Mouse (Mus musculus) liver (tissue): ENCODE results near the gene Btbd3.
"Not testable (repeated sequence)": the region's sequence is repeated elsewhere in the genome, so short reads cannot be mapped to it uniquely, and the experiment has no call there.

ENCODE experiments used
- DNase-seq: peaks from one replicate; pipeline ENCODE4 v3.0.0-alpha.2; 2020; ENCODE audit warnings: mixed read lengths

The Btbd3 gene

DNA sequence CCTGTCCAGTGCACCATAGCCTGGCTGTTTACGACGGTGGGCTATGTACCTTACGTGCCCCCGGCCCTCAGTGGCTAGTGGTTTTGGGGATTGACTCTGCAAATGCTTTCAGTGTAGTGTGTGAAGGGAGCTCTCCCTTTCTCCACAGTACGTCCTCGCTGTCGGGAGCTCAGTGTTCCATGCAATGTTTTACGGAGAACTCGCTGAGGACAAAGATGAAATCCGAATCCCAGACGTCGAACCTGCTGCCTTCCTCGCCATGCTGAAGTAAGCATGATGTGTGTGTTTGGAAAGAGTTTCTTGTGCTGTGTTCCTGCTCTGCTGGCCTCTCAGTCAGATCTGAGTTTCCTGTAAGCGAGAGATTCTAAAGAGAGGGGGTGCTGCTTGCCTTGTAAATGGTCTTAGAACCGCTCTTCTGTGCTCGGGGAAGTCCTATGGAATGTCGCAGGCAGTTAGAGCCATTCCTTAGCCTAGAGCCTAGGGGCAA is 23.9 kb downstream of the Btbd3 start:
- DNase-seq, result no peak

DNA sequence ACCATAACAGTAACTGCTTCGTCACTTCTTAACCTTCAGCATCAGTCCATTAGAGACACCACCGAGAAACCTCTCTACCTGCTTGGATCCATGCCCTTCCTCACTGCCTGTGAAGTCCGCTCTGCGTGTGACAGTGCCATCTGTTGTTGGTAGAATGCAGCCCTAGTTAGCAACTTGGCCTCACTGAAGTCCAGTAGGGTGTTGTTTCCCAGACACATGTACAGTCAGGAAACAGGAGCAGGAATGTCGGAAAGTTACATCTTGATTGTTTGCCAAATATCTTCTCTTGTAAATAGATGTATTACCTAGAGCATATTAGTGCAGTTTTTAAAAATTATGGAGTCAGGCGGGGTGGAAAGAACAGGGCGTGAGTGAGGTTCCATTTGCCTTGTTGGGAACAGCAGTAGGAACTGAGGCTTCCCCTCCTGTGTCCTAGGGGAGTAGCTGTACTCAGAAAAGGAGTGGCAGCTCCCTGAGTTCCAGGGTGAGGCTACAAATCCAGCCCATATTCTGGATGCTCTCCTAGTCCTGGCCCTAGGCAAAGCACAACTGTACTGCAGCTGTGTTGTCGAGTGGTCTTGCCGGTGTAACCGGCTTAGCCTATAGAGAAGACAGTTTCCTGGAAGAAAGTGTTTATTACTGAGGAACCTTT is 25.3 kb downstream of the Btbd3 start:
- no peak for DNase-seq

DNA sequence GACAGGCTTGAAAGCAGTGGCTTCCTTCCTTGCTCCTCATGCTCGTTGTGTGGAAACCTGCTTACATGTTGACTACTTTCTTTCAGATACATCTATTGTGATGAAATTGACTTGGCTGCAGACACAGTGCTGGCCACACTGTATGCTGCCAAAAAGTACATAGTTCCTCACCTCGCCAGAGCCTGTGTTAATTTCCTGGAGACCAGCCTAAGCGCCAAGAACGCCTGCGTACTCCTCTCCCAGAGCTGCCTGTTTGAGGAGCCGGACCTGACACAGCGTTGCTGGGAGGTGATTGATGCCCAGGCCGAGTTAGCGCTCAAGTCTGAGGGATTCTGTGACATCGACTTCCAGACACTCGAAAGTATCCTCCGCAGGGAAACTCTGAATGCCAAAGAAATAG is 27.0 kb downstream of the Btbd3 start:
- no peak for DNase-seq

DNA sequence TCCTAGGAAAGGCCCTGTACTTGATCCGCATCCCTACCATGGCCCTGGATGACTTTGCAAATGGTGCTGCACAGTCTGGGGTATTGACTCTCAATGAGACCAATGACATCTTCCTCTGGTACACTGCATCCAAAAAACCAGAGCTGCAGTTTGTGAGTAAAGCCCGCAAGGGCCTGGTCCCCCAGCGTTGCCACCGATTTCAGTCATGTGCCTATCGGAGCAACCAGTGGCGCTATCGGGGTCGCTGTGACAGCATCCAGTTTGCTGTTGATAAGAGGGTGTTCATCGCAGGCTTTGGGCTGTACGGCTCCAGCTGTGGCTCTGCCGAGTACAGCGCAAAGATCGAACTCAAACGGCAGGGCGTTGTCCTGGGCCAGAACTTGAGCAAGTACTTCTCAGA is 27.5 kb downstream of the Btbd3 start:
- no peak for DNase-seq

DNA sequence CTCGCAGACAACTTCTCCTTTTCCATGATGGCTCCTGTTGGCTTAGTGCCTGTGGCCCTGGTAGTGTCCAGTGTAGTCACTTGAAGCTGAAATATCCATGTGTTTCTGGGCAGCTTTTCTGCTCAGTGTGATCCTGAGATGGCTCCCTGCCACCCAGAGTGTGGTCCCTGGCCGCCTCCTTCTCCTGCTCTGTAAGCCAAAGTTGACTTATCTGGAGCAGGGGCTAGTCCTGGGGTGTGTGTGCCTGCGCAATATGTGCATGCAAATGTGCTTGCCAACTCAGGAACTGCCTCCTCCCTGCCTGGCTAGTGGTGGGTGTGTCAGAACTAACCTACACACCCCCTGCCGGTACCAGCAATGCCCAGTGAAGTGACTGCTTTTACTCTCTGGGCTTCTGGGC is 29.4 kb downstream of the Btbd3 start:
- no peak for DNase-seq

DNA sequence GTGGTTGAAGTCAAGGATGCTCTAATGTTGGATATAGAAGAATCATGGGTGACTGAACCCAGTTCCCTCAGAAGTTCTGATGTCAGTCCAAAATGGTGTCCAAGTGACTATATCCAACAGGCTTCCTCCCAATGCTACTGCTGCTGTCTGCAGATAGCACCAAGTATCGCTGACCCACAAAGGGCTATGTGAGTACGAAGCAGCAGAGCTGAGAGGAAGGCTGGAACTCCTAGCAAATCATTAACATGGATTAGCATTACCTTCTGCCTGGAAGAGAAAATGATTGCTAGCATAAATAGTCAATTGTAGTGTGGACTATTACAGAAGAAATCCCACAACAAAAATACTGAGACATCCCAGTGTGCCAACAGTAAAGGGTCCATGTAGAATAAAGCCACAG is 33.8 kb downstream of the Btbd3 start:
- no peak for DNase-seq

DNA sequence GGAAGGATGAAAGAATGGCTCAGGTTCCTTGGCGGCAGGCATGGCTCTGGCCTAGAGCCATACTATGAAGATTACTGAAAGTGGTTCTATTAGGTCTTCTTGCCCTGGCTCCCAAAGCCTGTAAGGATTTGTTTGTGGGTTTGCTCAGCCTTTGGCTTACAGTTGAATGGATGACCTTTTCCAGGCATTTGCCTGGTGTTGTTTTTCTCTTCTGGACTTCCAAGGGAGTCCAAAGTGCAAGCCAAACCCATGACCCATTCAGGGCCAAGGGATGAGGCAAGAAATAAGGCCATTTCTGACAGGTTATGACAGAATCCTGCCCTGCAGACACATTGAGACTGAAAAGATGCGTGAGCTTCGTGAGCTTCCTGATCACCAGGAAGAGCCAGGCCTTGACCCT is 37.9 kb downstream of the Btbd3 start:
- DNase-seq, result no peak

DNA sequence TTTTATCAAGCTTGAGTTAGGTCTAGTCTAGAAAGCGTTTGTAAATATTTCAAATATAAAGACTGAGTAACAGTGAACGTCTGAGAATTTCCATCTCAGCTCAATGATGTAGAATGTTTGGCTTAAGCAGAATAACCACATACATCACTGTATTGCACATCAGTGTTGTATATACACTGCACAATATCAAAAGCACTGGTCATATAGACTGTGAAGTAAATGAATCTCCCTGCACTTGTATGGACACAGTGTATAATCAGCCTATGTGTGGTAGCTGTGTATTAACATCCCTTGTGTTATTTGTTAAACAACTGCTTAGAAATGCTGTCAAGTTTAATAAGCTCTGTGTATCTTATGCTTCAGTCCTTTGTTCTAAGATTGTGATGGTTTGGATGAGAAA is 49.9 kb downstream of the Btbd3 start:
- DNase-seq, result no peak

DNA sequence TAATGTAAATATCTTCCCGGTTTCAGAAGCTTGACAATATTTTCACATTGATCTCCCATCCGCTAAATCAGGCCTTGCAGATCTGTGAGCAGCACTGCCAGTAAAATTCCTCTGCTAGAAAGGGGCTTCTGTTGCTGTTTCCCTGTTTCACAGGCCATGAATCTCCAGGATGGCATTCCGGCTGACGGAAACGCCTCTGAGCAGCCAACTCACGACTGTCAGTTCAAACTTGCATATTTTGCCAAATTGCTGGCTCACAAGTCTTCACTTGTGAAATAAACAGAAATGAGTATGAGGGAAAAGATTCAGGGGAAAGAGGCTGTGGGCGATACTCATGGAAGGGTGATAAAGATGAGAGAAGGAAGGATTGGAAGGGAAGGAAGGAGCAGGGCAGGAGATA is 59.3 kb downstream of the Btbd3 start:
- no peak for DNase-seq

DNA sequence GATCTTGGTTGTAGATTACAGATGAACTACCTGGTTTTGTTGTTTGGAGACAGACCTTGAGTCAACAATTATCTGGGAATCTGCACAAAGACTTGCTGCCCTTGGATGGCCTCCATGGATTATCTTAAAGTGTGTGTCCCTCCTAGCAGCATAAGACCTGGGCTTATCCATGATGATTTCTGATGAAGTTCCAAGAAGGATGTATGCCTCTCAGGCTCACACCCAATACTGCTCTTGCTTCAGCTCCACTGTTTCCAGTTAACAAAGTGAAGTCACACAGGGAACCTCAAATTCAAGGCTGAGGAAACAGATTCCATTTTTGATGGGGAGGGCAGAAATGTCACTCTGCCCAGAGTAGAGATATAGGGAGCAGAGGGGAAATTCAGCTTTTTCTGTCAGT is 64.0 kb downstream of the Btbd3 start:
- no peak for DNase-seq

DNA sequence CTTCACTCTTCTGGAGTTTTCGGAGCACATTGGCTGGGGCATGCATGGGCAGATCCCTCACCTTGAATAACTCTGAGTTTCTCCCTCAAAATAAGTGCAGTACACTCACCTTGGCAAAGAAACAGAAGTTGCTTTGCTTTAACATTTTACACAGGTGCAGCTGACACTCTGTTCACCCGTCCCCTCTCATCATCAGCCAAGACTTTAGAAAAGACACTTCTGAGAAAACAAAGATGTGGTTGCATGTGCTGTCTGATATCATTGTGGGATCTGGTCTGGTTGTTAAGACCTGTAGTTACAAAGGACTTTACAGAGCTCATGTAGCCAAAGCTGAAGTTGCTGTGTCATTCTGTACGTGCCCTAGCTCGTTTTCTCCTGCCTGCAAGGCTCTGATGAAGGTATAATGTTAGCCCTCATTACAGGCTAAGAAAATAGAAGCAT is 64.7 kb downstream of the Btbd3 start:
- no peak for DNase-seq

DNA sequence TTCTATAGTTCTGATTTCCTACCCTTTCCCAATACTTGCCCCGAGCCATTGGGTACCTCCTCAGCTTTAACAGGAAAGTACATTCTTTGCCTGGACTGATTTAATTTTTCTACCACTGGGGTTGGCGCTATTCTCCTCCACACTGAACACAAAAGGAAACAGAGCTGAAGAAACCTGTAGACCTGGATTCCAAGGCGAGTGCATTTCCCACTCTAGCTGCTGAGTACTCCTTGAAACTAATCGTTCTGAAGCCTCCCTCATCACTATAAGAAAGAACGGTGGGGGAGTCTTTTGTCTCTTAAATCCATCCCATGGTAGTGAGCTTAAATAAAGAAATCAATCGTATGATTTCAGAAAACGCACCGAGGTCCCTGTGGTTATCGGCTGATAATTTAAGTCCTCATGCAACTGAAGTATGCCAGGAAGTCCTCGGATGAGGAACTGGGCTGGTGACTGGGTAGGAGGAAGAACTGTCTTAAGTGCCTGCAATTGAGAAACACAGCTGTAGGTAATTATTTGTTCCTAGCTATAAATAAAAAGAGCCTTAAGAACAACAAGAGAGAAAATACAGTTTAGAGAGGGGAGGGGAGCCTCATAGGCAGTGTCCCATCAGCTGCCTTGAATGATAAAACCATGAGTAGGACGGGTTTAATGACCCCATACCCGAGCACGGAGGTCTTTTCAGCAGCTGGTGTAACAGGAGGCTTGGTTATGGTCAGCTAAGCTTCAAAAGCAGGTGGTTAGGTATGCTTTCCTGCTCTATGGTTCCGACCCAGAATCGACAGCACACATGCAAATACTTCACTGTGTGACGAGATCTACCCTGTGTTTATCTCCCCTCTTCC is 66.1 kb downstream of the Btbd3 start:
- no peak for DNase-seq

DNA sequence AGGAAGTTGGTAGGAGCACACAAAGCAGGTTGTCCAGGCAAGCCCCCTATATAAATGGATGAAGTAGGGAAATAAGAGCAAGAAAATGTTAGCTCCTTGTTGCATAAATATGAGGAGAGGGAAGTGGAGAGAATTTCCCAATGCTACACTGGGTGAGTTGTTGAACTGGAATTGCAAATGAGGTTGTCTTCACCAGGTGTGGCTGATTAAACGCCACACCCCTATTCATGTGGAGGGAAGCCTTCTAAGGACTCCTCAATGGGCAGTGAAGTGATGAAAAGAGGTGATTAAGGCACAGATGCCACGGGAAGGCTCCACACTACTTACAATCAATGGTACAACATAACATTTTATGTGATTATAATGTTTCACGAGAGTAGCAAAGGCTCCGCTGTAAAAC is 70.0 kb downstream of the Btbd3 start:
- no peak for DNase-seq

DNA sequence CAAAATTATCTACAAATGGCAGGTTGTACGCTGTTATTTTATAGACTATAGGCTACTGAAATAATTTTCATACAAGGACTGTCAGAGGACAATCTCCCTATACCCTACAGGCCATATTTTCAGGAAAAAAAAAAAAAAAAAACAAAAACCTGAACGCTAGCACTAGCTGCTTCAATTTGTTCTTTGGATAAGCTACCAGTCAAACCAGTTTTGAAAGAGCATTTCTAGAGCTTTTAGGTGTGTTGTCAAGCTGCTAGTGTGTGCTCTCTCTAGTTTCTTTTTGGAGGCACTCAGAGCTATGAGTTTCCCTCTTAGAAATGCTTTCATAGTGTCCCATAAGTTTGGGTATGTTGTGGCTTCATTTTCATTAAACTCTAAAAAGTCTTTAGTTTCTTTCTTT is 77.8 kb downstream of the Btbd3 start:
- not testable (repeated sequence) for DNase-seq

DNA sequence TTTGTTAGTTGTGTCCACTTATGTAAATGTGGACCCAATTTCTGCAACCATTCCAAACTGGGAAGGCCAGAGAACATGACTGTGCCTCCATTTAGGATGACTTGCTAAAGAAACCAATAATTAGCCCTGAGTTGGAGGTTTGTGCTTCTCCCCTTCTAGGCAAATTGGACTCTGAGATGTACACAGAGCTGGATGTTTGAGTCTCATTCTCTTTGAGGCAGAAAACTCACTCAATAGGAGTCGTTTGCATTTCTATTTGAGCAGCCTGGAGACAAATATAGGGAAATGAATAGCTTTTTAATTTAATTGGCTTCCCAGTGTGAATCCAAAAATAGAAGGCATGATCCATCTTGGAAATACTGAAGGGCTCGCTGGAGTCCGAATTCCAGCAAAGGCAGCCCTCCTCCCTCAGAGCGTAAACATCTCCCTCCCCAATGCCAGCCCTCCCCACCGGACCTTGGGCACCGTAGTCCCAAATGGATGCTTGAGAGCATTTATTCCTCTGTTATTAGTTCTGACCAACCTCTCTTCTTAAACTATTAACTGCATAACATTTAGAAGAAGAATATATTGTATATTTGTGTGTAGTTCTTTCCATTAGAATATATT is 81.6 kb downstream of the Btbd3 start:
- no peak for DNase-seq

DNA sequence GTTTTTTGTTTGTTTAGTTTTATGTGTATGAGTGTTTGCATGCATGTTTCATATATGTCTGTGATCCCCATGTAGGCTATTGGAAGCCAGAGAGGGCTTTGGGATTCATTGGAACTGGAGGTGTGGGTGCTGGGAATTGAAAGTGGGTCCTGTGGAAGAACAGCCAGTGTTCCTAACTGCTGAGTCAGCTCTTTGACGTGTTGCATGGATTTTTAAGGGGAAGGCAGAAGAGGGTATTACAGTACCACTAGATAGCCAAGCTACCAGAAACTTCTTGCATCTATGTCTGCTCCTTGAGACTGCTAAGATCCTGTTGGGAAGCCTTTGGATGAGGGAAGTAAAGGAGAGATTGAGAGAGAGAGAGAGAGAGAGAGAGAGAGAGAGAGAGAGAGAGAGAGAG is 82.2 kb downstream of the Btbd3 start:
- no peak for DNase-seq

DNA sequence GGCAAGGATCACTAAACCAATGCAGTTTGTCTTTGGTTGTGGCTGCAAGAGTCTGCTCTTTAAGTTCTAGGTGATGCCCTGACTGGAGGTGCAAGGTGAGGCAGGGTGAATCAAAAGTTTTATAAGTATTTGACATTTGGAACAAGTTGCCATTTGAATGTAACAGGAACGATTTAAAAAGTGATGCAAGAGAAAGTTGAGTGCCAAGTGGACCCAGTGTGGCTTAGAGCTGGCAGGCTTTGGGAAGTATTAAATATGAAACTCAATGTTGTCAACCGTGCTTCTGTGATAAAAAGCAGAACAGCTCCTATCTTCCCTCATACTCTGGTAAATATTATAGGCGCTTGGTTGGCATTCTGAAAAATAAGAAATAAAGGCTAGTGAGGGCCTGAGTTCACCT is 99.0 kb downstream of the Btbd3 start:
- no peak for DNase-seq

DNA sequence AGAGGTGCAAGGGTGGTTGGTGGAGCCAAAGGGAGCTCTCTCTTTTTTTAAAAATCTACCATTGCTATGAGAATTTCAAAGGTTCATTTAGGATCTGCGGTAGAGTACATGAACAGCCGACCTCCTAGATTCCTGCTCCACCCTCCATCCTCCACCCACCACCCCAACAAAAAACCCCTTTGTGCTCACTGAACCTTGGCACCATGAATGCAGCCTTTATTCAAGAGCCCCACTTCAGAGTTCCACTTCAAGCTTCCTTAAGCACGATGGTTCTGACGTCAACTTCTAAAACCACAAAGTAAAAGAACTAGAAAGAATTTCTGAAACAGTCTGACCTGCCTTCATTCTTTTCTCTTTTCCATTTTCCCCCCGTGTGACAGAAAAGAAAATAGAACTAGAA is 106.1 kb downstream of the Btbd3 start:
- DNase-seq, result no peak

DNA sequence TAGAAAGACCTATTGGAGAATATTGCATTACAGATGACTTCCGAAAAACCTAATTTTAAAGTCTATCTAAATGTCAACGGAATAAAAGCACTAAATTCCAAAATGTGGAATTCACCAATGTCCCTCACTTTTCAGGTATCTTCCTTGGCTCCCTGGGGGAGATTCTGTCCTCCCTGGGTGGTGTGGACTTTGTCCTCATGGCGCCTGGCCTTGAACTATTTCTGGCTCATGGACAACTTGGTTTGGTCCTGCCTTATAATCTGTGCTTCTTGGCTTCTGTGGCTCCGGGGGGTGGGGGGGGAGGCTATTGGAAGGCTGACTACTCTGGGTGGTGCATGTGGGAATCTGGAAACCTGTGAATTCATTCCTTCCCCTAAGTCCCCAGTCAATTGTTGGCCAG is 109.0 kb downstream of the Btbd3 start:
- DNase-seq, result no peak

DNA sequence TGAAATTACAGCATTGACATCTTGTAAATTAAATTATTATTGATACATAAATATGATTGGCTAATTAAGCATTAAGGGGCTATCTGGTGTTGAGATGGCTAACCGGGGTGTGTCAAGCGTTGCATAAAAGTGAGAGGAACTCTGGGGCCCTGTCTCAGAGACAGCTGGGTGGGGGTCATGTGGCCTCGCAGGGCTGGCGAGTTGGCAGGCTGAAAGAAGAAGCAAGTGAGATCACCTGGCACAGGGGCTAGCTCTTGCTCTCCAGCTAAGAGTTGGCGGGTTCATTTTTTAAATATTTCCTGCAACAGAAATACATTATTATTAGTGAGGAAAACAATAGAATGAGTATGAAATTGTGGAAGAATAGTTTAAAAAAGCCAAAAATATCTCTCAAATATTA is 118.2 kb downstream of the Btbd3 start:
- no peak for DNase-seq

DNA sequence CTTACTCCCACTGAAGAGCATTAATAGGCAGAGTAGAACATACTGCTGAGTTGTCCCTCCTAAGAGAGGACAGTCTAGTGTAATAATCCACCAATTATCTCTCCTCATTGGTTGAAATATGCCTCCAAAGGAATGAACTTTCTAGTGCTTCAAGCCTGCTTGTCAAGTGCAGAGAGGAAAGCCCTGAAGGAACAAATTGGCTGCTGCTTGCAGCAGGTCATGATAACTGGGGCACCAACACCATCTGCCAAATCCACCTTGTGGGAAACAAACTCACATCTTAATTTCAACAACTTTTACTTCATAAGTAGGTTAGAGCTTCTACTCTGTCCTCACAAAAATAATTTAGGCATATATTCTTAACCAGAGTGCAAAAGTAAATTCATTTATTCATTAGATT is 122.5 kb downstream of the Btbd3 start:
- no peak for DNase-seq

DNA sequence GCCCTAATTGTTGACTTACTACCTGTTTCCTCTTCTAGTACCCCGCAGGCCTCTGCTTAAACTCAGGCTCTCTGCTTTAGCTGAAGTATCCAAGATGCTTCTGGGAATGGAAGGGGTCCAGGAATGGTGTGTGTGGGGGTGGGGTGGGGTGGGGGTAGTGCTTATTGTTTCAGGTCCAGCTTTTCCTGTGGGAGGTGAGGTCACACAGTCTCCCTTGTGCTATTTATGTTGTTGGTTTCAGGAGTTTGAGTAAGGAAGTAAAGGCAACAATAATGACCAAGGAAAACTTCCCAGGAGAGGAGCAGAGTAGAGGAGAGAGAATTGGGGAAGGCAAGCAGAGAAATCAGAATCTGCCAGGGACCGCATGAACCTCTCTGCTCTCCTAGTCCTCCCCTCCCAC is 128.4 kb downstream of the Btbd3 start:
- DNase-seq, result no peak

DNA sequence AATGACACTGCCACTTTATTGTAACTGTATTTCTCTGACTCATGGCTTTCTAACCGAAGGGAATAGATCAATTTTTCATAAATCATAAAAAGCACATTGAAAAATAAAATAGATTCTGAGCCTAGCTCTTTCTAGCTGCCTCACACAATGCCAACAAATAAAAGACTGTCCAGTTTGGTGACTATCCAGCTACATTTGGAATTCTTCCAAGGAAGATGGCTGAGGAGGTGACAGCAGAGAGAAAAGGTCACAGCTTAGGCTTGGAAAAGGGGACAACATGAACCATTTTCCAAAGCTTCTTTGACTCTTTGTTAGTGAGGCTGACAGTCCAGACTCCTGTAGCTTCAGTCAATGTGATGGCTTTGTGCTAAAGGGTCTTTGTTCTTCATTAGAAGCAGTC is 132.2 kb downstream of the Btbd3 start:
- DNase-seq, result no peak

DNA sequence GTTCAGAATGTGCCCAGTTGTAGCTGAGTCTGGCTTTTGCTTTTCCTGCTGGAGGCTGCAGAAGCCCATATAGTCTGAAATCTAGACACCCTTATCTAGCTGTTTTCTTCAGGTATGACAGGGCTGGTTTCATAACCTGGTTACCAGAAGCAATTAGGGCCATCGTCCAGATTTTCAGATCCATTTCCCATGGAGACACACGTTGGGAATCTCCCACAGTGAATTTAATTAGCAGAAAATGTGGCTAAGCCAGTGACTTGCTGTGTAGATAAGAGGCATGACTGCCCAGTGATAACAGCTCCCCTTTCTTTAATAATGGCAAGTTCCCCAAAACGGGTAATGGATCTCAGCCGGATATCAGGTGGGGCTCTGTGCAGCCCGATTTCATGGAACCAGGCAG is 146.7 kb downstream of the Btbd3 start:
- no peak for DNase-seq
